Mouse (Mus musculus) testis, adult 2 months (tissue): ENCODE results near the gene Atp11a.

ENCODE experiments used
- CTCF ChIP-seq: fragments of 200-500 bp; IDR thresholded peaks from 2 replicates; pipeline ENCODE4 v1.5.1; 2012; ENCODE audit warnings: low read depth, mild to moderate bottlenecking, inconsistent platforms, low read length, moderate library complexity; ENCODE audit not compliant: control insufficient read depth, insufficient read depth, insufficient replicate concordance
- POLR2A ChIP-seq: fragments of 200-500 bp; IDR thresholded peaks from 2 replicates; pipeline ENCODE4 v1.6.1; 2012; ENCODE audit warnings: low read depth, mild to moderate bottlenecking, inconsistent platforms, low read length, moderate library complexity; ENCODE audit not compliant: control insufficient read depth

- no peak for TF ChIP-seq CTCF
- no peak for TF ChIP-seq POLR2A
These were observed 8.6 kb upstream of the Atp11a start for GRCm38 (mm10) chr8:12748183-12748582.
